Mouse (Mus musculus): ENCODE data around the gene Colgalt2. TPM values are rescaled to one million over a fixed set of nuclear protein-coding genes. Genes with fewer than 3 reads are reported as not detected.
A peak's percentile ranks its signal among the peaks of the same experiment; 100 is the strongest.
"Not testable (repeated sequence)": the region's sequence is repeated elsewhere in the genome, so short reads cannot be mapped to it uniquely, and the experiment has no call there.

Colgalt2 gene
- total RNA-seq (2021) = 1 to 10 TPM; 5.3 TPM

- intact Hi-C loops (cut with DNase I) = loop anchor here (10.0 kb wide), 2 partner anchors 95 to 365 kb away; partner anchors contain the start of genes Arpc5 and Rgl1
- peak; percentile 57 to 71 for DNase-seq (ENCODE audit: low spot score in 2 of 2)
Measured at GRCm38 (mm10) chr1:152399790-152400555, at the start of gene Colgalt2. Gene Colgalt2, plus strand, starts transcription at chr1:152399830.

GRCm38 (mm10) chr1:152356721-152357120, 42.9 kb upstream of the Colgalt2 start:
- no peak for DNase-seq (ENCODE audit: low spot score in 2 of 2)
- intact Hi-C loops (cut with DNase I) = no loop called here

GRCm38 (mm10) chr1:152368311-152369088, 31.1 kb upstream of the Colgalt2 start:
- intact Hi-C loops (cut with DNase I) = loop anchor here (2.0 to 5.0 kb wide), 3 partner anchors 136 to 548 kb away; no protein-coding TSS in a partner anchor
- DNase-seq (ENCODE audit: low spot score in 2 of 2) = no peak

DNA sequence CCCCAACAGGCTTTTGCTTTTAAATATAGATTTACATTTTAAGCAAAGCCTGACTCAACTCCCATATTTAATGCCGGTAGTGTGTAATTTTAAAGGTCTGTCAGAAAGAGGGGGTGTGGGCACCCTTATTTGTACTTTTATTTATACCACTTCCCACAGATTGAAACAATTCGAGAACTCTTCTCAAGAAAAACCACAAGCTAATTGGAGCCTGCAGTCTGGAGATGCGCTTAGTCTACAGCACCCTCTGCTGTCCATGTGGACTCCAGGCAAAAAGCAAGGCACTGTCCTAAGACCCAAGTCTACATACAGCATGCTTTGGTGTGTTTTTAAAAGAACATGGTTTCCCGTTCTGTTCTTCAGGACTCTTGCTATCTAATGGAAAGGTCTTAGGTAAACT, 30.5 kb upstream of the Colgalt2 start:
- DNase-seq (ENCODE audit: low spot score in 2 of 2) = peak; percentile 63 to 71

GRCm38 (mm10) chr1:152378311-152378710, 21.3 kb upstream of the Colgalt2 start:
- intact Hi-C loops (cut with DNase I) = no loop called here
- DNase-seq (ENCODE audit: low spot score in 2 of 2) = no peak

More for the DNA sequence above, 30.5 kb upstream of the Colgalt2 start:
- intact Hi-C loops (cut with DNase I) = loop anchor here (2.0 to 5.0 kb wide), 3 partner anchors 137 to 548 kb away; no protein-coding TSS in a partner anchor

GRCm38 (mm10) chr1:152384589-152384988, 15.0 kb upstream of the Colgalt2 start:
- intact Hi-C loops (cut with DNase I) = no loop called here
- no peak for DNase-seq (ENCODE audit: low spot score in 2 of 2)

DNA sequence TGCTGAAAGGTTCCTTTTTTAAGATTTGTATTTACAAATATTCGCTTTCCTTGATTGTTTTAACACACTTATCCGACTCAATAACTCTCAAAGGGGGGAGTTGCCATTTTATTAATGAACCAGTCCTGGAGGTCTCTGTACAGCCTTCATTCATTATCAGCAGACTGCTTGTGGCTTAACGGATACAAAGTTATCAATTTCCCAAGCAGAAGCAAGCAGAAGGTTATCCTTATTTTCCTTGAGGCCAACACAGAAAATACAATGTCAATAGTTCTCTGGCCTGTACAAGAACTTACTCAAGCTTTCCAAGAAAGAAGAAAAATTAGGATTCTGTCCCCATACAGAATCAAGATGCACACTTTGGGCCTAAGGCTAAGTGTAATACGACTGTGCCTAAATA, 13.9 kb upstream of the Colgalt2 start:
- DNase-seq (ENCODE audit: low spot score in 2 of 2); intact Hi-C loops (cut with DNase I): not testable (repeated sequence)

DNA sequence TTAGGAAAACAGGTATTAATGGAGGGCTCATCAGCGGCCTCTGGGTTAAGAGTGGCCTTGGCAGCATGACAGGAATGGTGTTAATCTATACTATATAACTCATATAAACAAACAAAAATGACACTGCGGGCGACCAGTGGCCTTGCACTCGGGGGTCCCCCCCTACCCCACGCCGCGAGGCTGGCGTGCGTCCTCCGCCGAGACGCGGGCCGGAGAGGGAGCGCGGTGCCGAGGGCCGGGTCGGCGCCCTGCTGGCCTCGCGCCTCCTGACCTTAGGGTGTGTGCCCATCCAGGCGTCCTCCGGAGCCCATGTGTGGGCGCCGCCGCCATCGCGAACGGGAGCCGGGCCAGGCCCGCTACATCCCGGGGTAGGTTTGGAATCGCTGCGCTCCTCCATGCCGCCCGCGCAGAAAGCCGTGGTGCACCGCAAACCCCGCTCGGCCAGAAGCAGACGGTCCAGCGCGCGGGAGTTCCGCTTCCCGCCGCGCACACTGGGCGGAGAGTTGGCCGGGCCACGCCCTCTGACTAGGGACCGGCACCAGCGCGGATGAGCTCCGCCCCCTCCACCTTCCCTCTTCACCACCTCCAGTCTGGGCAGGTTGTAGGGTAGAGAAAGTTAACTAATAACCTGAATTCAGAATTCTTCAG, 13.3 kb upstream of the Colgalt2 start, which contains the start of gene Tsen15:
Tsen15 (minus strand) TSS at position 501 of the 648 bp plus-strand sequence.
- DNase-seq (ENCODE audit: low spot score in 2 of 2) = peak; percentile 87 to 88
- intact Hi-C loops (cut with DNase I) = no loop called here

DNA sequence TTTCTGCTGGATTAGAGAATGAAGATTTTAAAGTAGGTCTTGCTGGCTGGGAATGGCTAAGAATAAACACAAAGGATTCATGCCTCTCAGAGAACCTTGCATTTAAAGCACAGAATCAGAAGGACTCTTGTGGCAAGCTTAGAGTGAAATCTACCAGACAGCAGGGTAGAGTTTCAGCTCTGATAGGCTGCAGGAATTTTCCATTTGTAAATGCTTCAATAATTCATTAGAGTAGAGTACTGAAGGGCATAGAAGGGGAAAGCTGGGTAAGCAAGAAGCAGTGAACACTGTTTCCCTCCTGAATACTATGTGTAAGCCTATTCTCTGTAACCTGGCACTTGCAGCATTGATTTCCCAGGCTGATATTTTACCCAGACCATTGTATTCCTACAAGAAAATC, 10.4 kb upstream of the Colgalt2 start:
- DNase-seq (ENCODE audit: low spot score in 2 of 2) = no peak
- intact Hi-C loops (cut with DNase I) = no loop called here

GRCm38 (mm10) chr1:152394137-152394536, 5.5 kb upstream of the Colgalt2 start:
- intact Hi-C loops (cut with DNase I) = loop anchor here (10.0 kb wide), 1 partner anchor 371 kb away; the partner anchor contains the start of genes Arpc5 and Rgl1
- peak; percentile 38 to 51 for DNase-seq (ENCODE audit: low spot score in 2 of 2)

DNA sequence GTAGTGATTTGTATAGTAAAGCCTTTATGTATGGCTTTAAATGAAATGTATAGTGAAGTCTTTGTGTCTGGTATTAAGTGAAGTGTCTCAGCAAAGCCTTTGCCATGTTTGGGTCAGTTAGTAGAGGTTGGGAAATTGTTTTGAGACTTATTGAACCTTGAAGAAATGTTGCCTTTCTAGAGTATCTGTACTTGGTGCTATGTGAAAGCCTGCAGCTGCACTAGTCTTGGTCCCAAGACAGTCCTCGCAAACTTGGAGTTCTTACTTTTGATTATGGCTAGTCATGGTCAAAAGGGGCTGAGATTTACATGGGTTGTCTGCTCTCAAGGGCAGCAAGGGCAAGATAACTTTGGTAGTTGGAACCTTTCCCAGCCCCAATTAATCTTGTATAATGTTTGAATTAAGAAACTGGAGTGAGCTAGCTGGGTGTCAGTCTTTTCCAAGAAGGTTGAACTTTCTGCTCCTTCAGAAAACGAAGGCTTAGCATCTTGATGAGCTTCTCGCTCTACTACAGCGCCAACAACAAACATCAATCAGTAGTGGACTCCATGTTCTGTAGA, 4.6 kb upstream of the Colgalt2 start:
- no peak for DNase-seq (ENCODE audit: low spot score in 2 of 2)
- intact Hi-C loops (cut with DNase I) = loop anchor here (10.0 kb wide), 1 partner anchor 370 kb away; the partner anchor contains the start of genes Arpc5 and Rgl1

DNA sequence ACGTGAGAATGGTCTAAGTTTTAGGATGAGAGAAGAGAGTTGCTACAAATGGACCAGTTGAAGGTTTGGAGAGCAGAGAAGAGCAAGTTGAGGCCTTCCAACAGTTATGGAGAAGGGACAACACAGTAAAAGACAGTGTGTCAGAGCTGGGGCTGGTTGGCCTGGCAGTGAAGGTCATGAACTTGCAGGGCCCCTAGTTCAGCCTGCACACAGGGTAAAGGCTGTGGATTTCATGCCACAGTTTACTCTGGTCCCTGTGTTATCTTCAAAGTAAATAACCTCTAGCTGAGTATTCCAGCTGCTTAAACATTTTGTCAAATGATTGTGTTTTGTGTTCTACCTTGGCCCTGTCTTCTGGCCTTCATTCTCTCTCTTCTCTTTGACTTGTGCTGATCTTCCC, 922 bp upstream of the Colgalt2 start:
- DNase-seq (ENCODE audit: low spot score in 2 of 2) = no peak
- intact Hi-C loops (cut with DNase I) = loop anchor here (10.0 kb wide), 1 partner anchor 366 kb away; the partner anchor contains the start of genes Arpc5 and Rgl1

DNA sequence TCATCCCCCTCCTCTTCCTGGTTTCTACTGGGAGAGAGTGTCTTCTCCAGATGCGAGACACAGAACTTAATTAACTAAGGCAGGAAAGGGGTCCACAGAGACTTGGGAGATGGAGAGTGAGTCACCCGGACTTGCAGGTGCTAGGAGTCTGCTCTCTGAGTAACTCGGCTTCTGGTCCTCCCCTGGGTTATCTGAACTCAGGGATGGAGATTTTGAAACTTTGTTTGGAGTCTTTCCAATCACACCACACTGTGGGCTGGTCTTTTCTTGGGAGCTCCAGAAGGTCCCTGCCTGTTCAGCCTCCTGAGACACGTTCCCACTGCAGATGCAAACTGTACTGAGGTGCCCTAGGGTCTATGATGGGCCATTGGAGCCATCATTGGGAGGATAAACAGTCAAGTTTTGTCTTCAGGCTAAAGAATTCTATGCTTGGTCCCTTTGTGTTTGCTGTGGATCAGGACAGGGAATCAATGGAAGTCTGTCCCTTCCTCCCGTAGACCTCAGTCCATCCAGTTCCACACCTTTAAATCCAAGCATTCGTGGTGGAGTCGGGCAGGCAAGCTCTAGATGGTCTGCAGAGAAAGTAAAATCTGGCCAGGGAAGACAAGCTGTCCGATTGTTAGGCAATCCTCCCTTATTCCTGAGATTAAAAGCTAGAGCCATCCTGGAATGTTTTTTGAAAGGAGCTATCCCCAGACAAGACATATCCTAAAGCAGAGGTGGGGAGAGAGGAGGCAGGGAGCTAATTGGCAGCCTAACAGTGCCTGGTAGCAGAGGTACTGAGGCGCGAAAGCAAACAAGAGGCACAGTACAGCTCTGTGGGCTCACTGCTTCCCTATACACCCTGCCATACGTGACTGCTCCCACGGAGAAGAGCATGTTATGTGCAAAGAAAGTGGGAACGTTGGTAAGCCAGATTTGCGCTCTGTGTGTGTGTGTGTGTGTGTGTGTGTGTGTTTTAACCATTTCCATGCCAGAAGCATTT, 1.2 kb downstream of the Colgalt2 start:
- peak; percentile 40 to 41 for DNase-seq (ENCODE audit: low spot score in 2 of 2)
- intact Hi-C loops (cut with DNase I) = loop anchor here (10.0 kb wide), 1 partner anchor 94 kb away; no protein-coding TSS in a partner anchor

DNA sequence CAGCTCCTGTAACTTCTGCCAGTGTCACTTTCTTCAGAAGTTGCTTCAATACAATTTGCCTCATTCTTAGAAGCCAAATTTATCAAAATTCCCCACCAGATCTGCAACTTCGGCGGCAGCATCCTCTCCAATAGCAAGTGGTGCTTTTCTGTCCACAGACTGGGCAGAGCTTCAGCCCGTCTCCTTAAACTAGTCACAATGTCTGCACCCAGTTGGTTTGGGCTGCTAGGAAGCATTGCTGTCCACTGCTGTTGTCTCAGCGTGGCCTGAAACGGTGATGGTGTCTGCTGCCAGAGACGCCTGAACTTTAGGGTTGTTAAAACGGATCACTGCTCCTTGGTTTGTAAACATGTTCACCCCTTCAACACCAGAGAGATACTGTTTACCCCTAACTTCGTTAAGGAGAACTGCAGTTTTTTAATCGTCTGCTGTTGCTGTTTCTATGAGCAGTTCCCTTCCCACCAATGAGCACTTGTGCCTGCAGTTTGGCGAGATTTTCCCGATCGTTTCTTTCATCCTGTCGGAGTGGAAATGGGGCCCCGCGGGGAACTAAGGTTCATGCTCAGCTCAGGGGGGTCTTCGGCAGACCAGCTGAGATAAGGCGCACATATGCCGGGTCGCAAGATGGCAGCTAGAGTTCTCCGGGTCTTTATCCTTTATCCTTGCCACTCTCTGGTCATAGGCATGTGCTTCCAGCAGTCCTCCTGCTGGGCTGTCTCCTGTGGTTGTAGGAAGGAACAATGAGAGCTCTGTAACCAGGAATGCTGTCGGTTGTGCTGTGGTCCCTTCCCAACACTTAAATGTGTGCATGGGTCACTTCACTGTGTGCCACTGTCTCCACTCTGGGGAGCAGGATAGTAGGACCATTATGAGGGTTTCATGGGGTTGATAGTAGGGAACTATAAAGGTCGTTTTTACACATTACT, 7.7 kb downstream of the Colgalt2 start:
- DNase-seq (ENCODE audit: low spot score in 2 of 2) = no peak
- intact Hi-C loops (cut with DNase I) = loop anchor here (10.0 kb wide), 1 partner anchor 88 kb away; no protein-coding TSS in a partner anchor

GRCm38 (mm10) chr1:152409356-152409755, 9.7 kb downstream of the Colgalt2 start:
- intact Hi-C loops (cut with DNase I) = loop anchor here (10.0 kb wide), 1 partner anchor 85 kb away; no protein-coding TSS in a partner anchor
- DNase-seq (ENCODE audit: low spot score in 2 of 2) = no peak

GRCm38 (mm10) chr1:152410657-152411056, 11.0 kb downstream of the Colgalt2 start:
- intact Hi-C loops (cut with DNase I) = no loop called here
- DNase-seq (ENCODE audit: low spot score in 2 of 2) = peak in 1 of 2 experiments; percentile 15

GRCm38 (mm10) chr1:152413116-152413515, 13.5 kb downstream of the Colgalt2 start:
- intact Hi-C loops (cut with DNase I) = no loop called here
- no peak for DNase-seq (ENCODE audit: low spot score in 2 of 2)
